Mouse (Mus musculus) adrenal gland, adult 2 months (tissue): Measurements from ENCODE around the gene Glce. TPM values are rescaled to one million over a fixed set of nuclear protein-coding genes. Genes with fewer than 3 reads are reported as not detected.
A peak's percentile ranks its signal among the peaks of the same experiment; 100 is the strongest.

Experiments
- DNase-seq: peaks from one replicate; pipeline ENCODE4 v3.0.0; 2021
- long read RNA-seq: library from polyadenylated mRNA; stranded (forward); transcript quantifications from one replicate; pipeline ENCODE4 v2.0.0, GENCODE M21; 2021
- polyA plus RNA-seq: library from polyadenylated mRNA; depleted of rRNA; stranded (reverse); fragments of >200 nt; gene quantifications from 2 replicates; pipeline ENCODE4 v1.2.3, GENCODE M21; 2012; rRNA removed
- total RNA-seq, 2 experiments: library from RNA; stranded (reverse); gene quantifications; 2 replicates each; pipeline ENCODE4 v1.2.3; 2021

Glce gene
- total RNA-seq: 10 to 100 TPM; 31.2 to 52.0 TPM
- 1.4 and 2.4 TPM in 2 replicates for polyA plus RNA-seq
- long read RNA-seq, full-length matches to known transcripts: 9 of 11 reads
- long read RNA-seq, partial matches to known transcripts: 0 of 11 reads
- long read RNA-seq, other reads (novel, unspliced or antisense): 2 of 11 reads

DNA sequence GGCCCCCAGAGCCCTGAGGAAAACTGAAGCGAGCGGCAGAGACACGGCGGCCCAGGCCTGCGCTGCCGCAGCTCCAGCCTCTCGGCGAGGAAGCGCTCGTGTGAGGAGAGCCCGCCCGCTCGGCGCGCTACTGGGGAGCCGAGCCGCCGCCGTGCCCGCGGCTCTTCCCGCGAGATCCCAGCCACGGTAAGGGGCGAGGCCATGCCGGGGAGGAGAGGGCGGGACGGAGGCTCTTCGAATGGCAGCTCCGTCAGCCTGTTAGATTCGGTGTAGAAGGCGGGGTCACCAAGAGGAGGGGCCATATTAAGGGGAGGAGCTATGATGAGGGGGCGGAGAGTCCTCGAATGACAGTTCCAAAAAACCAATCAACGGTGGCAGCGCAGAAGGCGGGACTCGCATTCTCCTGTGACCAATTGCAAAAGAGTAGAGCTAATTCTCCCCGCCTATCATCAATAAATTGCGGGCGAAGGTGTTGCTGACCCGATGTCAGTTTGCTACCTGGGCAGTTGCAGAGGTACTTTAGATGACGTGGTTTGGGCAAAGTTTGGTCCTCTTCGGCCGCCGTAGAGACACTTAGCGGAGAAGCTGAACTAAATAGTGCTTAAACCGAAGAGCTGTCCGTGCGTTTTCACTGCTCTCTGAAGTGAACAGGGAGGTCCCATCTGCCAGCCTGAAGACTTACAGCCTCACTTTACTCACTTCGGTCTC, at the start of gene Glce:
Gene Glce (minus strand): TSS at position 148 of the 708 bp plus-strand sequence.
- DNase-seq: peak; percentile 98

DNA sequence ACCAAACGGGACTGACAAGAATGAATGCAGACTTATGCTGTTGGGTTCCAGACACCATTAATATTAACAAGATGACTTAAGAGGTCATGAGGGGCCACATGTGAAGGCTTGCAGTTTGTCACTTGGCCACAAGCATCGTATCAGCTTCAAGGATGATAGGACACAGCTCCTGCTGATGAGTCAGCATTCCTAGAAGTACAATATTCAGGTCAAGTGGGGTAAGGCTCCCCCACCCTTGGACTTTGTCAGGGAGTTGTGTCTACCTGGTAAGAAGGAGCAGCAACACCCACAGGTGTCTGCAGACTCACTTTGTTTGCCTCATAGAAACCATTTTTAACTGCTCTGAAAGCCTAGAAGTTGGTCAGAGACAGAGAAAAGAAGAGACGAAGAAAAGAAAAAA, 49.8 kb upstream of the Glce start:
- no peak for DNase-seq

DNA sequence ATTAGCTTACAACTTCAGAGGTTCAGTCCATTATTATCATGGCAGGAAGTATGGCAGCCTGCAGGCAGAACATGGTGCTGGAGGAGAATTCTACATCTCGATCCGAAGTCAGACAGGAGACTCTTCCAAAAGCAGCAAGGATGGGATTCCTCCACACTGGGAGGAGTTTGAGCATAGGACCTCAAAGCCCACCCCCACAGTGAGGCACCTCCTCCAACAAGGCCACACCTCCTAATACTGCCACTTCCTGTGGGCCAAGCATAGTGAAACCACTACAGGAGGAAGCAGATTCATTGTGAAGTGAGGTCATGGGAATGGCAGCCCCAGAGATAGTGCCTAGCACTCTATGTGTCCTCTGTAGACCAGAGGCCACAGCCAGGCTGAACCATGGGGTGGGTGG, 48.5 kb upstream of the Glce start:
- DNase-seq: no peak

DNA sequence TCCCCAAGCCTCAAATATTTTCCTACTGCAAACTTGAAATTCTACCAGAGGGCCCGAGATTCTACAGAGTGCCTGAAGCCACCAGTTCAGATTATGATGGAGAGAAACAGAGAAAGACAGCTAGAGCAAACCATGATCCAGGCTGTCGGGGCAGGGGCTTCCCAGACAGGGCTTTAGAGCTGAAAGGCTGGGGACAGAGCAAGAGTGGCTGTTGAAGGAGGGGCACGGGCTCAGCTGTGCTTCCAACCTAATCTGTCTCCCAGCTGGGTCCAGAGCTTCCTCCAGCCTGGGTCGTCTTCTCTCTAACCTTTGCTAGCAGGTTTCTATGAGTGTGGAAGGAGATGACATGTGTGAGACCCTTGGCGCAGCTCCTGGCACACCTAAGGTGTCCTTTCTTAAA, 44.2 kb upstream of the Glce start:
- DNase-seq: no peak

DNA sequence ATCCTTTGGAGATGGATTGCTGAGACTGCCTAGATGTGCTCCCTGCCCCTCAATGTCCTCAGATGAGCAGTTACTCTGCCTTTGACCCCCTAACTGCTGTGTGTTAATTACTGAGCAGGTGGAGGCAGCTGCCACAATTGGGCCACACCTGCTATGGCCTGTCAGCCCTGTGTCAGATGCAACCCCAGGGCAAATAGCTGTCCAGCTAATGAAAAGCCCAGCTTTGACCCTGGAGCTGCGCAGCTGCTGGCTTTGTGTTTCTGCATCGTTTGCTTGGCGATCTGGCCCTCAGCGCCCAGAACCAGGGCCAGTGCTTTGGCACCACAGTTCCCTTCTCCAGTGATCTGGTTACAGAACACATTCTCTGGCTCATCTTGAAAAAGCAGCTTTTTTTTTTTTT, 43.7 kb upstream of the Glce start:
- no peak for DNase-seq

DNA sequence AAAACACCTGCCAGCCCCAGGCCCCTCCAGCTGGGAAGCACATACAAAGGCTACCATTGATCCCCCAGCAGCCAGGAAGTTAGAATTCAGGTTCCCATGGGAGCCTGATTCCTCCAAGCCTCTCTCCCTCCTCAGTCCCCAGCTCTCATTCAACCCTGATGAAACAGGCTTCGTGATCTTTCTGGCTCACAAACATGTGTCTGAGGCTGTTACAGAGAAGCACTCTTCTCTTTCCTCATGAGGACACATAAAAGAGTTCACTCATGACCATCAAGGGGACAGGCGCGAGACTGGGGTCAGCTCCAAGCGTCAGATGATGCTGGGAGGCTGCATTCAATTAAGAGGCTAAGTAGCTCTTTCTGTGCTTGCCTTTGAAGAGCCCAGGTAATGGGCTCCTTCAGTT, 40.4 kb upstream of the Glce start:
- DNase-seq: no peak

DNA sequence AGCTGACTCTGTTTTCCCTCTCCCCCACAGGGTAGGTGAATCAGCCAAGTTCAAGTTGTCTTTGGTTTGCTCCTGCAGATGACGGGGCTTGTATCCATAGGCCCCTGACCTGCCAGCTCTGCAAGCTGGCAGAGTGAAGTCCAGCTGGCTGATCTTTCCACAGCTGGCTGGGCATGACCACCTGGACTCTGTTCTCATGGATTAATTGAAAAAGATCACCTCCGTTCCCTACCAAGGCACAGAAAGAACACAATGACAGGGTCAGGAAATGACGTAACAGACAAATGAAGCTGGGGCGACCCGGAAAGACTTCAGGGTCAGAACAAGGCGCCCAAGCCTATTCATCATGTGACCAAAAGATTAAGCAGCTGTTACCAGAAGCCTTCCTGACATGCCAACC, 38.3 kb upstream of the Glce start:
- DNase-seq: no peak

DNA sequence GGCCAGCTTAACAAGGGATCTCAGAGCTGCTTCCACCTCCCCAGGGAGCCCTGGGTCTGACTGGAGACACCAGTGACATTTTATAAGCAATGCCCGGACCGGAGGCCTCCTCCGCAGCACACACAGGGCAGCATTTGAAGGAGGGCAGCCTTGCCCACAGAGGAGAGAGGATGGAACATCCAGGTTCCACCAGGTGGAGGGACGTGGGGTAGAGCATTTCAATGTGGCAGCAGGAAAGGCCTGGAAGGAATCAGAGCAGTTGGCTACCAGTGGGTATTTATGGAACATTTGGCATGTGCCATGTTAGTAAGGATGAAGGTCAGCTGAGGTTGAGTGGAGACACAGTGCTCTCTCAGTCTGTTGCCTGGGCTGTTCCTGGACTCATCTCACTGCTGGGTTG, 36.3 kb upstream of the Glce start:
- no peak for DNase-seq

DNA sequence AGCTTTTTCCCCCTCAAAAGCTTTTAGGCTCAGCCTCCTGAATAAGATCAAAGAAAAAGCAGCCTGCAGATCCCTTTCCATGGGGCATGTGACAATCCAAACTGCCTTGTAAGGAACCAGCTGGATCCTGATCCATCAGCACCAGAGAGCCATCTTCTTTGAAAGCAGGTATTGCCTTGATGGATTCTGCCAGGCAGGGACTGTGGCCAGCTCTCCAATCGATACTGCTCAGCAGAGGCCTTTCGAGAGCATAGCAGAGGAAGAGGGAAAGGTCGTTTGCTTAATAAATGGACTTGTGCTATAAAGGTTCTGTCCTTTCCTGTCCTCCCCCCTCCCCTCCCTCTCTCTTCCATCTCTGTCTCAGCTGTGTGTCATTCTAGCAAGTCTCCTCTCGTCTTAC, 33.4 kb upstream of the Glce start:
- DNase-seq: peak; percentile 12

DNA sequence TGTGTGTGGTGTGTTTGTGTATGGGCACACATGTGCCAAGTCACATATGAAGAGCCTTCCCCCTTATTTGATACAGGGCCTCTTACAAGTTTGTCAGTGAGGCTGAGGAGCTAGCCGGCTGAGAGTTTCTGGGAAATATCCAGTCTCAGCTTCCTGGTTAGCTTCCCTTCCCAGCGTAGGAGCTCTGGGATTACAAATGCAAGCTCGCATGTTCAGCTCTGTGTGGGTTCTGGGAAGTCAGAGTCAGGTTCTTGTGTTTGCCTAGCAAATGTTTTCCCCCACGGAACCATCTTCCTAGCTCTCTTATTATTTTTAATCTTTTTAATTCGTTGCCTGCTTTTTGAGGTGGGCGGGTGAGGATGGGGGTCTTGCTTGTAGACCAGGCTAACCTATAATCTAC, 32.9 kb upstream of the Glce start:
- DNase-seq: no peak

DNA sequence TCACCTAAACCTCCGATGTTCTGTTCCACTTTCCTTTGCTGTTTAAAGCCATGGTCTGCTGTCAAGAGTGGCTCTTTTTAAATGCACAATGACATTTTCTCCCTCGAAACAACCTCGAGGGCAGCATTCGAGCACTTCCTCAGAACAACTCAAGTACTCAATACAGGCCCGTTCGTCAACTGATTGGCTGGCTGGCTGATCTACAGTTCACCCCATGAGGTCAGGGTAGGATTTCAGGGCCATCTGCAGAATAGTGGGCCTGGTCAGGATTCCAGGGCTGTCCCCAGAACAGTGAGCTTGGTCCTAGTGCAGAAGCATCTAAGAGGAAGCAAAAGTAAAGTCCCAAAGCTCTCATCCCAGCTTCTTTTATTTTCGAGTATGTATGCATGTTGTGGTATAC, 32.5 kb upstream of the Glce start:
- no peak for DNase-seq

DNA sequence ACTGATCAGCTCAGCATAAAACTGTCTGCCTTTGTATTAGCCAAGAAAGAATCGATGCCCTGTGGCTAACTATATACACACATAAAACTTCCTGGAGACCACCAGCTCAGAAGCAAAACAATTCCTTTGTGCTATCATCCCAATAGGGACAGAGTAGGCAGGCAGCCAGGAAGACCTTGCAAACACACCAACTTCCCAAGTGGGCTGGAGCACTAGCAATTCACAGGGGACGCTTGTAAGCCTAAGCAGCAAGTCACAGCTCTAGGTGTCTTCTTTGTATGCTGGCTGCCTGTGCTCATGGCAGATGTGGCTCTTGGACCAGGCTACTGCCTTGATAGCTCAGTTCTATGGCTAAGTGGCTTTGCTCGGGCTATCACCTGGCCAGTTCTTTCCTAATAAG, 32.1 kb upstream of the Glce start:
- DNase-seq: no peak

DNA sequence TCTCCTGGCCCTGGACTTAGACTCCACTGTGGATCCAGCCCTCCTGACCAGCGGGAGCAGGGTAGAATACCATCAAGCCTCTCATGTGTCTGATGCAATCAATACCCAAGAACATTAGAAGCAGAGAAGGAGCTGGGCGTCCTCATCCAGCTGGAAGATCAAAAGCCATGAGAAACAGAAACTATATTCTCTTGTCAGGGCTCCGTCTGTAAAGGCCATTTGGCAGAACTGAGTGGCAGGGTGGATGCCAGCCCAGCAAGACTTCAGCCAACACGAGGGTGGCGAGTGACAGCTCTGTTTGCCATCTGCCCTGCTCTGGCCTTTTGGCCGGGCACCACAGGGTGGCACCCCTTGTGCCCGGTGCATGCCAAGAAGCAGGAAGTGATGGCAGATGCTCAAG, 30.8 kb upstream of the Glce start:
- DNase-seq: peak; percentile 62

DNA sequence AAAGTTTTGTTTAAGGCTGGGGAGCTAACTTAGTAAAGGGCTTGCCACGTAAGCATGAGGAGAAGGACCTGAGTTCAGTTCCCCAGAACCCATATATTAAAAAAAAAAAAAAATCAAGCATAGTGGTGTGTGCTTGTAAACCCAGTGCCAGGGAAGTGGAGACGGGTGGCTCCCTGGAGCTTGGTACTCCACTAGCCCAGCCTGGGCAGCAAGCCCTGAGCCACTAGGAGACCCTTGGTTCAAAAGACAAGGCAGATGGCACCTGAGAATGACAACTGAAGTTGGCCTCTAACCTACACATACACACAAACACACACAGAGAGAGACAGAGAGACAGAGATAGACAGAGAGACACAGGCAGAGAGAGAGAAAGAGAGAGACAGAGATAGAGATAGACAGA, 30.1 kb upstream of the Glce start:
- no peak for DNase-seq

DNA sequence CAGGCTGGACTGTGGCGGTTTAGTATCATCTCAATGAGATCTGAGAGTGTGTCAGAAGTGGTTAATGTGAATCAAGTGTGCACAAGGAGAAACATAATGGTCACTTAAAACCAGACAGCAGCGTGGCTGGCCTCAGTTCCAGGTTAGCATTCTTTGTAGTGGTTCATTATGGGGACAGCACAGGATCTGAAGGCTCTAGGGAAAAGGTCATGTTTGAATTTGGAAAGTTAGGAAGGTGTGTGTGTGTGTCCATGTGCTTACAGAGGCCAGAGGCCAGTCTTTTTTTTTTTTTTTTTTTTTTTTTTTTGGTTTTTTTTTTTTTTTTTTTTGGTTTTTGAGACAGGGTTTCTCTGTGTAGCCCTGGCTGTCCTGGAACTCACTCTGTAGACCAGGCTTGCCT, 22.7 kb upstream of the Glce start:
- DNase-seq: no peak

DNA sequence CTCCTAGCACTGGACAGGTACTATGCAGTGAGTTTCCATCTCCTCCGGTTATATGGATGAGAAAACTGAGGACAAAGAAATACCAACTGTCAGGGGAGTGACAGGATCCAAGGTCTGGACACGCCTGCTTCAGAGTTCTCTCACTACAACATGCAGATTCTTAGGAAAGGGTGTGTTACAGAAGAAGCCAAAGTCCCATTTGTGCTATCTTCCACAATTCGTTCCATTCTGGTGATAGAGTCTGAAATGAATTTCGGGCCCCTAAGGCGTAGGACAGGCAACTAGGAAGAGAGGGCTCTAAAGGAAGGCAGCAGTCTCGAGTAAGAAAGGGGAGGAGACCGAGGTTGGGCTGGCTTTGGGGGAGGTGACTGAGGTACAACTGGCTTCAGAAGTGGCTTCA, 21.0 kb upstream of the Glce start:
- no peak for DNase-seq

DNA sequence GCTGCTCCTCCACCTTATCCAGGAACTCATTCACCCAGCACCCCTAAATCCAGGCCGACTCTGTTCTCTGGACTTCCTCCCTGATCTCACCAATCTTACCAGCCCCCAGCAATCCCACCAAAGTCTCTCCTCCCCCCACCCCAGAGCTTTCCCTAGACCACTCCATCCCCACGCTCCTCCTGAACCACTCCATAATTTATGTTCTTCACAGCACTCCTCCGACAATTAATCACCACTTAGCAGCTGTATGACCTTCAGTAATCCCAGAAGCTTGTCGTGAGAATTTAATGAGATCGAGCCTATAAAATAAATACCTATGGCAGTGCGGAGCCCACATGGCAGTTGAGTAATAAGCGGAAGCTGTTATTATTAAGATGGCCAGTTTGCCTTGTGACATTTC, 16.6 kb upstream of the Glce start:
- DNase-seq: no peak

DNA sequence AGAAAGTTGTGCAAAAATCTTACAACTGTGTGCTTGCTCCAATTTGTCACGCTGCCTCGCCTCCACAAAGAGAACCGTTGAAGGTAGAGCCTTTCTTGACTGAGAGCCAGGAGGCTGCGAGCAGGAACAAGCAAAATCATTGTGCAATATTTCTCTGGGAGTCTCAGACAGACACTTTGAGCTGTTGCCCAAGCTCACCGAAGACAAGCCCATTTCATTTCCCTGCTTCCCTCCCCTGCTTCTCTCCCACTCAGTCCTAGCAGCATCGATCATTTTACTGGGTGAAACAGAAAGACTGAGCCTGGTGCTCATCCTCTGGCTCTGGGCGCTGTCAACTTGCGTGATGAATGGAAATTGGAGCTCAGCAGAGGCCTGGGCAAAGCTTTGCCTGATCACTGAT, 14.8 kb upstream of the Glce start:
- DNase-seq: peak; percentile 71

DNA sequence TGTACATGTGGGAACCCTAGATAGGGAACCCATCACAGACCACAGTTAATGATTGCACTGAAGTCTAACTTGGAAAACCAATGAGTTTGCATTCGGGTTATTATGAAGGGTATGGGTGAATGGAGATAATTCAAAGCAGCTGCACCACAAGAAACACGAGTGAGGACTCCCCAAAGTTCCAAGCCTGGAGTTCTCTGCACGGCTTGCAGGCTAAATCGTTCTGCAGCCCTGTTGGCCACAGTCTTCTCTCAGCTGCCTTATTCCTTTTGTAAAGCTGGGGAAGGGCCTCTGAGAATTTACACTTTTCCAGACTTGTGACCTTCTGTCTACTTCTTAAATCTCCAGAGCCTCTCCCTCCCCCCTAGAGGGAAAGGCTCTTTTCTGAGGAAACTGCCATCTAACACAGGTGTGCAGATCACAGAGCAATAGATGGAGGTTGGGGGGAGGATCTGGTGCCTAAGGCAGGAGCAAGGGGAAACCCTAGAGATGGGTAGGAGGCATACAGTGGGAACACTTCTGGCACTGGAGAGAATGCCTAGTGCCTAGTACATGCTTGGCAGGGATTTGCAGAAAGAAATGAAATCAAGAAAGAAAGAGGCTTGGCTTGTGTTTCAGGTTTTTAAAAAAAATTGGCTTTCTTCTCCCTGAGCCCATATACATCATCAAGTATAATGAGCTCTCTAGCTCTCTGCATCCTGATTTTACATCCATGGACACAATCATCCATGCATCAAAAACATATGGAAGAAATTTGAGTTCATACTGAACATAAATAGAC, 9.7 kb upstream of the Glce start:
- DNase-seq: no peak

DNA sequence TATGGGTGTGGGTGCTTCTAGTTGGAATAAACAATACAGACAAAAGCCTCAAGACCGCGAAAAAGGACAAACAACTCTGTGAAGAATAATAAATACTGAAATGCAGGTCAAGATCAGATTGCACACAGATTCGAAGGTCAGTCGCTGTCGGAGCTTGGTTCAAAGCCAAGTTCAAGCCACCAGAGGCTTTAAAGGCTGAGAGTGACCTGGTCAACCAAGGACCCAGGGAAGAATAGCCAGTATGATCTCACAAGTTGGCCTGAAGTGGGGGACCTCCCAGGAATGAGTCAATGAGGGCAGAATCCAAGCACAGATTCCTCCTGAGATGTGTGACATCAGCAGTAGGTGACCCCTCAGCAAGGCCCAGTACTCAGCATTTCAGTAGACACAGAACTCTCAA, 8.3 kb upstream of the Glce start:
- peak; percentile 86 for DNase-seq

DNA sequence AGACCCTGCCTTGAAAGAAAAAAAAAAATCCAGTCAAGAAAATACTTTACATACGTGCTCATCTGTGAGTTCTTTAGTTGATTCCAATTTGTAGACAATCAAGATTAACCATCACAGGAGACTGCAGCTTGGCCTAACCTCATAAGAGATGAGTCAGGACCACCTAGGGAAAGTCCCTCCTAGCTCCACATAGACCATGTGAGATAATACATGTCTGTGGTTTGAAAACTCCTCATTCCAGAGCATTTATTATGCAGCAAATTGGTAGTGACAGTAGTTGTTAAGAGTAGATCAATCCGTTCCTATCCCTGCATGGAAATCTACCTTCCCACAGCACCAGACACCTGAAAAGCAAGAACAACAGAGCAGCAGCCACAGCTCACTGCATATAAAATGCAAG, 5.6 kb upstream of the Glce start:
- DNase-seq: no peak

DNA sequence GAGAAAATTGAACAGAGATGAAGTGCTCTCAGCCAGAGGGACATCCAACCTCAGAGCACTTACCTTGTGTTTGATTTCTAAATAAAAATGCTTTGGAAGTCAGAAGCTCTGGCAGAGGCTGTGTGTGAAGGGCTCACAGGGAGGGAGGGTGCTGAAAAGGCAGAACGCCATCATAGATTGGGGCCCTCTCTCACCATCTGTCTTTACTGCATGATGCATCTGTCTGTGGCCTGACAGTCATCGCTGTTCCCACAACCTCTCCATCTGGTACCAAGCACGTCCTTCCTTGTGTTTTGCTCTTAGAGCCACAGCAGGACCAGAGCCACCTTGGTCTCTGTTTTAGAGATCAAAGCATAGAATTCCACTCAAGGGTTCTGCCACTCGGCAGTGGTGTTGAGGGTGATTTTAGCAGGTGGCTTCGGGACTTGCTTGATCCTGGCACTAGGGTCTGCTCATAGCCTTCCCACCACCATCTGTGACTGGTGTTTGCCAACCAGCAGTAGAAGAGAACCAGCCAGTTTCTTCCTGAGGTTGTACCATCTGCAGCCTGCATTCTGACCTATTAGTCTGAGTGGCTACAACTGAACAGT, 3.6 kb upstream of the Glce start:
- no peak for DNase-seq

DNA sequence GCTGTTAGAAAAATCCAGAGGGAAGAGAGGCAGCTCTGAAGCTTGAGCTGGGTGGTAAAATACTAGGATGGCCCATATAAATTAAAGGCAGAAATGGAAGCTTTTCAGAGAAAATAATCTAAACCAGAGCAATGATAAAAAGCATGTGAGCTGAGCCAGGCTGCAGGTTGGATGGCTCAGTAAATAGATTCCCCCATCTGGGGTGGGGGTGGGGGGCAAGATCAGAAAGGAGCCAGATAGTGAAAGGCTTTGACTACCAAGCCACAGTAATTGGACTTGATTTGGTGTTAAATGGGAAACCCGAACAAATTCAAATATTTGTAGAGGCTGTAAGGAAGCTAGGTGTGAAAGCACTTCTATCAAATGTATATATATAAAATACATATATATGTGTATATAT, 1.8 kb upstream of the Glce start:
- DNase-seq: no peak
